Mouse (Mus musculus): ENCODE results near the gene Ddi2.
A peak's percentile ranks its signal among the peaks of the same experiment; 100 is the strongest.
"Not testable (repeated sequence)": the region's sequence is repeated elsewhere in the genome, so short reads cannot be mapped to it uniquely, and the experiment has no call there.

Ddi2 gene

DNA sequence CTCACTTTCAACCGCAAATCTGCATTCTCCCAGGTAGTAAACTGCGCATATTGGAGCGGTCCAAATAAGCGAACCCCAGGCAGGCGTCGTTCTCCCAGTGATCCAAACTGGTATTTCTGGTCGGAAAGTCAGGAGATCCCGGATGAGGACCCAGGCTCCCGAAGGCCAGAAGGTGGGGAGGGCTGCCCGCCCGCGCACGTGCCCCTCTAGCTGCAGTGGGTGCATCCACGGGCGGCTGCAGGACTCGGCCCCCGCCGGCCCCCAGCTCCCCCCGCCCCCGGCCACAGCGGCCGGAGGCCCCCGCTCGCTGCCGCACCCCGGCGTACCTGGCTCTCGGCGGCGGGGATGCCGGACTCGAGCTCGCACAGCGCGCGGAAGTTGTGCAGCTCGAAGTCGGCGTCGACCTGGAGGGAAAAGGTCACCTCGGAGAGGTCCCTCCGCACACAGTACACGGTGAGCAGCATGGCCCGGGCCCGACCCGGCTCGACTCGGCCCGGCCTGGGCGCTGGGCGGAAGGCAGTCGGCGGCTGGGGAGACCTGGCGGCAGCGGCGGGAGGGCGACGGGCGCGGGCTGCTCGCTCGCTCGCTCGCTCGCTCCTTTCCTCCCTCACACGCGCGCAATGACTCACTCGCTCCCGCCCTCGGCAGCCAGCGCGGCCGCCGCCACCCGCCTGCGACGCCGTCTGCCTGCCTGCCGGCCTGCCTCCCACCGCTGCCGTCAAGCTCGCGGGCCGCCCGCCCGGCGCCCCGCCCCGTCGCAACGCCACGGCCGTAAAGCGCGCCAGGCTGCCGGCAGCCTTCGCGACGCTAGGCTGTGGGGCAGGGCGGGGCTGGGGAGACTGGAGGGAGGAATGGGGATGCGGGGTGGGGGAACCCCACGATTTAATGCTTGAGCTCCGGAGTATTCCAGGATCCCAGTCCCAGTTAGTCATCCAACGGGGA lies at the start of gene Ddi2:
Gene Ddi2, minus strand, starts transcription at position 689 of the 942 bp plus-strand sequence.
- DNase-seq (ENCODE audit: low spot score in 2 of 2) = peak; percentile 90 to 91

DNA sequence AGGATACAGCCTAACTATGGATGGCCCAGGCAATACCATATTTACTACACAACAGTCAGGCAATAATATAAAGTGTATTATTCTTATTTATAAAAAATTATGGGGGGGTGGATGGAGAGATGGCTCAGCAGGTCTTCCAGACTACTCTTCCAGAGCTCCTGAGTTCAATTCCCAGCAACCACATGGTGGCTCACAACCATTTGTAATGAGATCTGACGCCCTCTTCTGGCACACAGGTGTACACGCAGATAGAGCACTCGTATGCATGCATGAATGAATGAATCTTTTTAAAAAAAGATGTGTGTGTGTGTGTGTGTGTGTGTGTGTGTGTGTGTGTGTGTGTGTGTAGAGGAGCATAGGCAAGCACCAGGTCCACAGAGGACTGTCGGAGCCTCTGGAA lies 49.8 kb upstream of the Ddi2 start:
- DNase-seq (ENCODE audit: low spot score in 2 of 2) = not testable (repeated sequence)

DNA sequence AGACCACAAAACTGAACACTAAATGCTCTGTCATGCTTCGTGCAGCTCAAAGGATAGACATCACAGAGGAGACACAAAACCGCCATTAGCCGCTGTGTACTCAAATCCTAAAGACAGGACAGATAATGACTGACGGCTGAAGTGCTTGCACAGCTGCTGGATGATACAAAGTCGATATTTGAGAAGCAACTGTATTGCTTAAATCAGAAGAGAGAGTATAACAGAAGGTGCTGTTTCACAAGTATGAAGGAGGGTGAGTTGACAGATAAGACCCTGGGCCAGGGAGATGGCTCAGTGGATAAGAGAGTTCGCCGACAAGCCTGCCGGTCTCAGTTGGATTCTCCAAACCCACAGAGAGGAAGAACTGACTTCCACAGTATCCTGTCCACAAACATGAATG lies 48.6 kb upstream of the Ddi2 start:
- no peak for DNase-seq (ENCODE audit: low spot score in 2 of 2)

DNA sequence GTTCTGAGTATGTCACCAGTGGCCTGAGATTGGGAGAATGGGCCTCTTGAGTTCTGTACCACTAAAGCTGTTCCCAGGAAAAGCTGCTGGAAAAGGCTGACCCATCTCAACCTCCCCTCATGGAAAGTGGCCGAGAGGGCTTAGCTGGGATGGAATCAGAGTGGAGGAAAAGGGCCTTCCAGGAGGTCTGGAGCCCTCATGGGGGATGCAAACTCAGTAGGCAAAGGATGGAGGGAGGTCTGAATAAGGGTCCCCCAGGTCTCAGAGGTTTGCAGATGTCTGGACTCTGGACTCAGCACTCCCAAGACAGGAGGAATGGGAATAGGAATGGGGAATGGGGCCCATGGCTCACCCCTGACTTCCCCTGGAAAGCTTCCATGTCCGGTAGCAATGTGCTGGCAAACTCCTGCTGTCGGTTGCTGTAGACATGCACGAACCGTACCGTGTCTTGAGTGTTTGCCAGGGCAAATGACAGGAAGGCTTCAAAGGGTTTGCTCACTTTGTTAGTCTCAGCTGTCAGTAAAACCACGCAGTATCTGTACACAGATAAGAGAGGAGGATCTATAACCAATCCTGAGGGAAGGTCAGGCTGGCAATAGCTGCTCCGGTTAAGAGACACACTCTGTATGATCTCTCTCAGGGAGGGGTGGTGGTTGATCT lies 46.4 kb upstream of the Ddi2 start:
- no peak for DNase-seq (ENCODE audit: low spot score in 2 of 2)

DNA sequence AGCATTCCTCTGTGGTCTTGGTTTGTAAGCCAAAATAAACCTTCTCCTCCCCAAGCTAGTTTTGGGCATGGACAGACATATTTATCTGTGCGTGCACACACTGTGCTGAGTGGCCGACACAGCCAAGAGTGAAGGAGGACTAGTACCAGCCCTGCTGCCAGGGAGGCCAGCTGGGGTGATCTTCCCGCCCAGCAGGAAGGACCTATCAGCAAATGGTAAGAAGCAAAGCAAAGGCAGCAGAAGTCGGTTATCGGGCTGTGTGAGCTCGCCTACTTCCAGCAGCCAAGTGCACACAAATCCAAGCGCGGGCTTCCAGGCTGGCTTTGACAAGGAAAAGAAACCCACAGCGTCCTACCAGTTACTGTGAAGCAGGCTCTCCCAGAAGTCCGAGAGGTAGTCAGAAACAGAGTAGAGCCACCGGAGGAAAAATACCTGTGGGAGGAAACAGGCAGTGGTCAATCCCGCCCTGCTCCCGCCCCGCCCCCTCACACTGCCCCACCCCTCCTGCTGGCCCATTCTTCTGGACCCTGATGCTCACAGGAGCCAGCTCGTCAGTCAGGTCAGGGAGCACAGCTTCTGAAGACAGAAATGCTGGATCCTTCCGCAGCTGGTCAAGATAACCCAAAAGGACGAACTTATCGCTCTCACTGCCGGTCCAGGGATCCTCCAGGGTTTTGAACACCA lies 44.3 kb upstream of the Ddi2 start:
- no peak for DNase-seq (ENCODE audit: low spot score in 2 of 2)

DNA sequence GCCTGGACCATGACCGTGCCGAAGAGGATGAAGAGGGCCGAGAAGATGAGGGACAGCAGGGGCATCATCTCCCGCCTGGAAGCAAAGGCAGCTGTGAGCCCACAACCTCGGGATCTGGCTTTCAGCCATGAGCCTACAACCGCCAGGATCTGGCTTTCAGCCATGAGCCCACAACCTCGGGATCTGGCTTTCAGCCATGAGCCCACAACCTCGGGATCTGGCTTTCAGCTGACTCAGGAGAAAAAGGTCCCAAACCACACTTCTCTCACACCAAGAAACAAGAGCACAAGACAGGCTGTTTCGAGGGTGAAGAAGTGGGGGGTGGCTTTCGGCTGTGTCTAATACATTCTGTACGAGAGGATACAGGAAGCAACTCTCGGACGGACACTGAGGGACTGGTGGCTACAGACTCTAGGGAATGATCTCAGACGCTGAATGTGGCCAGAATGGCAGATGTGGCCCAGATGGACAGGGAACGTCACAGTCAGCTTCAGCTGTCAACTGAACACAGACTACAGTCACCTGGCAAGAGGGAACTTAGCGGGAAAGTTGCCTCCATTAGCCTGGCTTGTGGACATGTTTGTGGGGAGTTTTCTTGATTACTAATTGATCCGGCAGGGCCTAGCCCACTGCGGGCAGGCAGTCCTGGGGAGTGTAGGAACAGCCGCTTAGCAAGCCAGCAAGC lies 43.6 kb upstream of the Ddi2 start:
- no peak for DNase-seq (ENCODE audit: low spot score in 2 of 2)

DNA sequence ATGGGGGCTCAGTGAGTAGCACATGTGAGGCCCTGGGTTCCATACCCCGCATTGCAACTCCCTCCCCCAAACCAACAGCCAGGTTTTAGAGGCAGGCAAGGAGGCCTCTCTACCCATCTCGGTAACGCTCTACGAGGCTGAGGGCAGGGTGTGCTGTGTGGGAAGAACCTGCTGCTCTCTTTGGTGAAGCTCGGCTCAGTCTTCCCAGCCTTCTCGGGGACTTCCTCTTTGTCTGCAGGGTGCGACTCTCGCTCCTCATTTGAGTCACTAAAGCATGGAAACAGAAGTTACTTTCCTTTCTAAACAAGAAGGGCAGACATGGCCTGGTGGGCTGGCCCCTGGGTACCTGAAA lies 43.1 kb upstream of the Ddi2 start:
- DNase-seq (ENCODE audit: low spot score in 2 of 2) = no peak

DNA sequence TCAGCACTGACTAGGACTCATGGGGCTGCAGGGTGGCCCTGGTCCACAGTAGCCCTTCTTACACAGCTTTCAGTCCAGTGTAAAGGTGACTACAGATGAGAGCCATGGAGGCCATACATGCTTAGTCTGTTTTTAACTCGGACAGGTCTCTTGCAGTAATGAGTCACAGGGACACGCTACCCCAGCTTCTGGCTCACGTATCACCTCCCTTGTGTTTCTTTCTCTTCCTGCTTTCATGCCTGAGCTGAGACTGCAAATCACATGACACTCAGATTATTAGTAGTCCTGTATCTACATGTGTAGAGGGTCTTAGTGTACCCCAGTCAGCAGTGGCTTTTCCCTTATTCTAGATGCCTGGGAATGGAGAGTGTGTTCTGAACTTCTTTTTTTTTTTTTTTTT lies 41.8 kb upstream of the Ddi2 start:
- no peak for DNase-seq (ENCODE audit: low spot score in 2 of 2)

DNA sequence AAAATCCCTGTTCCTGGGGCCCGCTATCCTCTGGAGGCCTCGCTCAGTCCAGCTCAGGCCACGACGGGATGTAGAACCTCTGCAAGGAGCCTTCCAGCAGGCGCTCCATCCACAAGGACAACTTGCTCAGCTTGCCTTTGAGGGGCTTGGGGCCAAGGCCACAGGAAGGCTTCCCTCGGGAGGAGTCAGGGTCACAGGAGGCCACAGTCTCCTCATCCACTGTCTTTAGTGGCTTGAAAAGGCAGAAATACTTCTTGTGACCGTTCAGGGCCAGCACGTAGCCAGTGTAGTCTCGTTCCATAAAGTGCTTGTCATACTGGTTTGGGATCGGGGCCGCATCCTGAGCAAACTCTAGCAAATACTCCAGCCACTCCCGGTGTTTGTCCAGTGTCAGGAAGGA lies 40.3 kb upstream of the Ddi2 start:
- DNase-seq (ENCODE audit: low spot score in 2 of 2) = no peak

DNA sequence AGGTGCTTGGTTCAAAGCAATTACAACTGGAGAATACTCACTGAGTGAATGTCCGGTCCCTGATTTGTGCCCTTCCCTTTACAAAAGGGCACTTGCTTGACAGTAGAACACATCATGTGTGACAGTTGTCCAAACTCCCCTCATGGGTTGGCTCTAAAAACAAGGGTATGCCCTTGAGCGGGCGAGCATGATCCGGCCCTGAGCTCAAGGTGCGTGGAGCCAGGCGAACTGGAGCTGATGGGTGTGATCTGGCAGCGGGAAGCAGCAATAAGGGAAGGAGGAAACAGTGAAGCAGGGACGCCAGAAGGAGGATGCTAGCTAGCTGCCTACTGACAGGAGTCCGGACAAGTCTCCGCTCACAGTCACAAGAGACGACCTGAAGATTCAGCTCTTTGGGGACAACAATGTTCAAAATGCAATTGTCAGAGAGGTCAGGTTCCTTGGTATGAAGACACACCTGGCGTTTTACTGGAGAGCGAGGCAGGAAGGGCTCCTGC lies 38.9 kb upstream of the Ddi2 start:
- no peak for DNase-seq (ENCODE audit: low spot score in 2 of 2)

DNA sequence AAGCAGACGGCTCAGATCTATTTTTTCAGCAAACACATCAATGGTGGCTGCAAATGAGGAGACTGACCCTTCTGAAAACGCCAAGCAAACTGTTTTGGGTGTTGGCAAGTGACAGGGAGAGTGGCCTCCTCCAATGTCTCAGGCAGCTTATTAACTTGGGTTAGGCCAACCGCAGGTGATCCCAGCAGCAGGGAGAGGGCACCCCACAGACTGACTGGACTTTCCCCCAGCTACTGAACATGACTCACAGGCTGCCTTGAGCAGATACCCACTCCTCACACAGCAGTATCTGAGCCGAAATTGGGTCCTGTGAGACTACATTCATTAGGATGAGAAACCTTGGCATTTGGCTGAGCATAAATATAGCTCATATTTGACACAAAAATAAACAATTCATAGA lies 37.7 kb upstream of the Ddi2 start:
- no peak for DNase-seq (ENCODE audit: low spot score in 2 of 2)

DNA sequence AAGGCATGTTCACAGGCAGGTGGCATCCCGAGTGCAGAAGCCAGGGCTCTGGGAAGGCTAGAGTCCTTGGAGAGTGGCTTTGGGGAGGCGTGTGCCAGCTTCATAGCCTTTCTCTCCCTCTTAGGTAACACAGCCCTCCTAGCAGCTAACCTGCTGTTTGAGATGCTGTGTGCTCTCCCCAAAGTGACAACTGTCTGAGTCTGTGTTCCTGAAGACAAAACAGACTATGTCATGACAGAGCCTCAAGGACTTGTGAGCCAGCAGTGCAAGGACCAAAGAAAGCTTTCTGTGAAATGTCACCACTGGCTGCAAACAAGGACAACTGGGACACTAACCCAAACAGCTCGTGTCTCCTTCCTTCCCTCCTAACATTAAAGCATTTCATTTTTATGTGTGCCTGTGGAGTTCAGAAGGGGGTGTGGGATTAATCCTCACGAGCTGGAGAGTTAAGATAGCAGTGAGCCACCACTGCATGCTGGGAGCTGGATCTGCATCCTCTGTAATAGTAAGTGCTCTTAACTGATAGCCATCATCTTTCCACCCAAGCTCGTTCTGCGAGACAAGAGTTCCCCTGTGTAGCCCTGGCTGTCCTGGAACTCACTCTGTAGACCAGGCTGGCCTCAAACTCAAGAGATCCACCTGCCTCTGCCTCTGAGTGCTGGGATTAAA lies 35.8 kb upstream of the Ddi2 start:
- DNase-seq (ENCODE audit: low spot score in 2 of 2) = no peak

DNA sequence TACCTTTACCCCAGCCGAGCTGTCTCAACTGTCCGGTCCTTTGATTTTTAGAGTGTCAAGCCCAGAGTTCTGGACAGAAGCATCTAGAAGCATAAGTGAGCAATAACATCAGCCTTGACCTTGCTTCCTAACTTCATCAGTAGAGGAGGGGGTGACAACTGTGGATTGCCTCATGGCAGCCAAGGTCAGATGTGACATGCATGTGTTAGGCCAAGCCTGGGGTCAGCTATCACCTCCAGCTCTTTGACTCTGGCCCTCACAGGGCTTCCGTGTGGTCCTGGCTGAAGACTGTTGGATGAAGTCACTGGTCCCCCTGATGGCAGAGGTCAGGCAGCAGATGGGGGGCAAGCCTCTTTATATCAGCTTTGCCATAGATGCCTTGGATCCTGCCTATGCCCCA lies 33.9 kb upstream of the Ddi2 start:
- no peak for DNase-seq (ENCODE audit: low spot score in 2 of 2)

DNA sequence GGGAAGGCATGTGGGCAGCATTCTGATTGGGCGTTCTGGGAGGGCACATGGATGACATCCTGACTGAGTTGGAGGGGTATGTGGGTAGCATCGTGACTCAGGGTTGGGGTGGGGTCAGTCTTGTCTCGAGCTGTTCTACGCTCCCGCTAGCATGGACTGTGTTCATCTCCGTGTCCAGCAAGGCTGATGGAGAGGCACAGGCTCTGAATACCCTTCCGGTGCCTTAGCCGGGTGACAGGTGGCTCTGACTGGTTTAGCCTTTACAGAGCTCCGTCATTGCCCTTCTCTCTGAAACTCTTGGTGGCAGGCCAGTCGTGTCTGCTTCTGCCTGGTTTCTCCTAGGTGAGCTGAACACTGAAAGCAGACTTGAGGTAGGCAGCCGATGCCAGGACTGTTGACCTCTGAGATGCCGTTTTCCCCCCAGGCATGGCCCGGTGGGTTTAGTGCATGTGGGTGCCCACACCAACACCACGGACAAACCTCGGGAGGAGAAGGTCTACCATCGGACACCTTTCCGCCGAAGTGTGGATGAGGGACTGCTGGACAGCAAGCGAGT lies 32.2 kb upstream of the Ddi2 start:
- no peak for DNase-seq (ENCODE audit: low spot score in 2 of 2)

DNA sequence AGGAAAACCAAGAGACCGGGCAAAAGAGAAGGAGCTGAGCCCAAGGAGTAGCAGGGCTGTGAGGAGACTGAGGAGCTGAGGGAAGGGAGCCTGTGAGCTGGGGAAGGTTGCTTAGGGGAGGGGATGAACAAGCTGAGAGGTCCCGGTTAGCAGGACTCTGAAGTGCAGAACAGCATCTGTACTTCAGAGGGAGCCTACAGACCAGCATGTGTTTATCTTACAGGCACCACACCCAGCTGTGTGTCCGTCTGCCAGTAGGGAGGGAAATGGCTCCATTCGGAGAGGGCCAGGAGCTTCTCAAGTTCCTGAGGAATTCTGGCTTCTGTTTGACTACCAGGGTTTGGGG lies 28.8 kb upstream of the Ddi2 start:
- no peak for DNase-seq (ENCODE audit: low spot score in 2 of 2)

DNA sequence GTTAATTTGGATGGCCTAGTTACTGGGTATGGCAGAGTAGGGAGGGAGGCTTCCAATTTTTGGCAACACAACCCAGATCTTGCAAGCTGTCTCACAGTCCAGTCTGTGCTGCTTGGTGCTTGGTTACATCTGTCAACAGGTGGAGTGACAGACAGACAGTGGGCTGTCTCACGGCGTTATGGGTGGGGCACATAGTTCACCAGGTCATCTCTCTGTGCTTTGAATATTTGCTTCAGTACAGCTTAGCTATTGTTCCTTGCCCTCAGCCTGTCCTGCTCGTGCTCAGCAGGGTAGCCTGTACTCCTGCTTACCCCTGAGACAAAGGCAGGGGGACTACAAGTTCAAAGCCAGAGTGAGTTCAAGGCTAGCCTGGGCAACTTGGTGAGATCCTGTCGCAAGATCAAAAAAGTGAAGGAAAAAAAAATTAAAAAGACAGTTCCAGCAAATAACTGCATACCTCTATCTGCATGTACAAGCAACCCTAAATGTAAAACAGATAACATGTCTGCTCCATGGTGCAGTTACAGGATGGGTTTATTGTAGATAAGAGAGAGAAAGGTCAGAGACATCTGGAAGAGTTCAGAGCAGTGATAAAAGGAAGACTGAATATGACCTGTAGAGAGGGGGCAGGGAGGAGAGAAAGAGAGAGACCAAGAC lies 28.3 kb upstream of the Ddi2 start:
- DNase-seq (ENCODE audit: low spot score in 2 of 2) = no peak

DNA sequence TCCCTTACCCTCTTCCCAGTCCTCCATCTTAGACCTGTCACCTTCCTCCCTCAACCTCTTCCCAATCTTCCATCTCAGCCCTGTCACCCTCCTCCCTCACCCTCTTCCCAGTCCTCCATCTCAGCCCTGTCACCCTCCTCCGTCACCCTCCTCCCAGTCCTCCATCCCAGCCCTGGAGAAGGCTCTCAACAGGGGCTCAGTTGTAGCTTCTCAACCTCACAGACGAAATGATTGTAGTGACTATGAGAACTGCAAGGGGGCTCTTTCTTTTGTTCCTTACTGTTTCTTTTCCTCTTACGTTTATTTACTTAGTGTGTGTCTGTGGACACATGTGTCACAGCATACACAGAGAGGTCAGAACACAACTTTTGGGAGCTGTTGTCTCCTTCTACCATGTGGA lies 27.6 kb upstream of the Ddi2 start:
- DNase-seq (ENCODE audit: low spot score in 2 of 2) = no peak

DNA sequence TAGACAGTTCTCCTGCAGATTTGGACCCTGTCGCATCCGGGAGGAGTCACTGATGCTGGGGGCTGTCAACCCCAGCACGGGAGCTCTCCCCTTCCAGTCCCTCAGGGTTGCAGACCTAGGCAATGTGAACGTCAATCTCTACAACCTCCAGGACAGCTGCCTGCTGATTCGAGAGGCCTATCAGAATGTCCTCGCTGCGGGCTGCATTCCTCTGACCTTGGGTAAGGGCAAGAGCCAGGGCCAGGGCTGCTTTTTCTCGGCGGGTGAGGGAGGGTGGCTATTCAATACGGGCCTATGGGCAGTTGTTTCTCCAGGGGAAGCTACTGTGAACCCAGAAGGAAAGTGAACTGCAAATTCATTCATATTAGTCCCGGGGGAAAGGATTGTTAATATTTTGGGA lies 26.3 kb upstream of the Ddi2 start:
- no peak for DNase-seq (ENCODE audit: low spot score in 2 of 2)

DNA sequence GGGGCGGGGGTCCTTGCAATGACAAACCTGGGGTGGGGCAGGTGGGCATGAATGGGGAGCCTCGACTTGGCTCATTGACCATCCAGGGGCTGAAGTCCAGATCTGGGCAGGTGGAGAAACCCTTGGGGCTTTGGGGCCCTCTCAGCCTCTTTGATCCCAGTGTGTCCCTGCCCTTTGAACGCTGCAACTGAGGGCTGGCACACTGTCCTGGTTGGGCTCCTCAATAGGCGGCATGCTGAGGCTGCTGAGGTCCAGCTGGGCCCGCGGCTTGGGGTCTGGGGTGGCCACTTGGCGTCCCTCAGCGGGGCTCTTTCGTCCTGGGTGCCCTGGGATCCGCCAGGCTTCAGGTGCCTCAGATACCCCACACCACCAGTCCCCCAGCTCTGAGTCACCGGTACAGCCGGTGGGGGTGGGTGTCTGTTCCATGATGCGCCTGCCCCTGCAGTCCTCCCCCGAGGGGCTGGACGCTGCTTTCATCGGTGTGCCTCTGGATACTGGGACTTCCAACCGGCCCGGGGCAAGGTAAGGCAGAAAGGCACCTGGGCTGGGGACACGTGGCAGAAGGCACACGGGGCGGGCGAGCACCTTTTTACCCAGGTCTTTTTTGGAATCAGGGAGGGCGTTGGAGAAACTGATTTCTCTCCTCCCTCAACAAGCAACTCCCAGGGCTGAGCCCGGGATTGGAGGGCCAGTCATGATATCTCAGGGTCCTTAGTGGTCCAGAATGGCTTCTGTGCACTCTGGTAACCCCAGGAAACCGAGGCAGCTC lies 23.5 kb upstream of the Ddi2 start, which contains the start of gene Agmat:
Gene Agmat, plus strand, starts transcription at position 95 of the 769 bp plus-strand sequence.
- DNase-seq (ENCODE audit: low spot score in 2 of 2) = no peak

DNA sequence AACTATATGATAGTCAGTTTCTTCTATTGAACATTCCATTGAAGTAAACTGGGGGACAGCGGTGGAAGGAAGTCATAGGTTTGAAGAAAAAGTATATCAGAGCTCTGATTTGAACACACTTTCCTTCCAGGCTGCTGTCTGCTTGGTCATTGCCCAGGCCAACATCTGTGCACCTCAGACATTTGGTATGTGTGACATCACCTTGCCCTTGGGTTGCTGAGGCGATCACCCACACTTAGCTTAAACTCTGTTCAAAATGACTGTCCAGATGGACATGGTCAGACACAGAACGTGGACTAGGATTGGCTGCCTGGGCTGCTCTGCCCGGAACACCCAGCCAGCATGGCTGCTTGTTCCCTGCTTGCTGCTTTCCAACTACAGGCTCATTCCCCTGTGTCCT lies 19.2 kb upstream of the Ddi2 start:
- no peak for DNase-seq (ENCODE audit: low spot score in 2 of 2)
